Mouse (Mus musculus) yolk sac, embryonic 10.5 days (tissue): ENCODE measurements around the gene Trappc2l.
"Not testable (repeated sequence)": the region's sequence is repeated elsewhere in the genome, so short reads cannot be mapped to it uniquely, and the experiment has no call there.

Experiments used
- DNase-seq: peaks from one replicate; pipeline ENCODE4 v3.0.0-alpha.2; 2017; ENCODE audit warnings: low spot score

Trappc2l gene

GRCm38 (mm10) chr8:122625811-122626210 lies 14.4 kb downstream of the Trappc2l start:
- DNase-seq: no peak

- no peak for DNase-seq
These were observed 15.5 kb downstream of the Trappc2l start for GRCm38 (mm10) chr8:122626896-122627295.

DNA sequence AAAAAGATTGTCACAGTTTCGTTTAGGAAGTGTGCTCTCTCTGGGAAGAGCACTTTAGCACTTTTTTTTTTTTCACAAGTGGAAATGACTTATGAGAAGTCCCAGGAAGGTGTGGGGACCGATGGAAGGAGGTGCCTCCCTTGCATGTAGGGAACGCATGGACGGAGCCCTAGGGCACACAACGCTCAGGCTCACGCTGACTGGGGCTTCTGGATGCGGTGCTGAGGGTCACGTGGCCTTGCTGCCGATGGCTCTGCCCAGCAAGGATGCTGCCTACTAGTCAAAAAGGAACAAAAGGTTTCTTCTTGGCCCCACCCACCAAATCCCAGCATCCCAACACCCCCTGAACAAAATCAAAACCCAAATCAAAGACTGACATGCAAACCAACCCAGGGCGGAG lies 17.9 kb downstream of the Trappc2l start:
- DNase-seq: no peak

DNA sequence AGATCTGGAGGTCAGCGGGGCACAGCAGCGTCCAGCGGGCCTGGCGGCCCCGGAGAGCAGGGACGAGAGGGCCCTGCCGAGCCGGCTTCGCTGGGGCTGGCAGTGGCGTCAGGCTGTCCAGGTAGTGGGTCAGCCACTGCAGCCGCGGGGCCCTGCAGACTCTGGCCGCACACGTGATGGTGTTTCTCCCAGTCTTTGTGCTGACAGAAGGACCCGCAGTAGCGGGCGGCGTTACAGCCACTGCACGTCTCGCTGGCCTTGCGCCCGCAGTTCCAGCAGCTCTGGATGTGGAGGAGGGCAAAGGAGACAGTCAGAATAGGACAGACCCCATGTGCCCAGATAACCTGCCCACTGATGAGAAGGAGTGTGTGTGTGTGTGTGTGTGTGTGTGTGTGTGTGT lies 19.3 kb downstream of the Trappc2l start:
- DNase-seq: no peak

- DNase-seq: not testable (repeated sequence)
These were observed 20.7 kb downstream of the Trappc2l start for GRCm38 (mm10) chr8:122632134-122632533.

DNA sequence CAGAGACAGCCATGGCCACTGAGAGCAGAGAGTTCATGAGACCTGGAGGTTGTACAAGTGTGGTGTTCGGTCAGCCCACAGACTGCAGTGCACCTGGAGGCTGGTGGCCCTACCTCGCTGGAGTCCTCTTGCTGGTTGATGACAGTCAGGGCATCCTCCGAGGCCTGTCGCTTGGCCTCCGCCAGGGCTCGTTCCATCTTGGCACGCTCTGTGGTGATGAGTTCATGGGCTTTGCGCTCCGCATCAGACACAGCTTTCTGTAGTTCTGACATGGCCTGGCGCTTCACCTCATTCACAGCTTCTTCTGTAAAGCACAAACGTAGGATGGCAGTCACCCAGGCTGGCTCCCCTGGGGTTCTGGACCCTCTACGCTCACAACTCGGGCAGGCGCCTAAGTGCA lies 21.8 kb downstream of the Trappc2l start:
- no peak for DNase-seq

- peak; percentile 90 for DNase-seq
These were observed 24.7 kb downstream of the Trappc2l start for GRCm38 (mm10) chr8:122635878-122636802.

DNA sequence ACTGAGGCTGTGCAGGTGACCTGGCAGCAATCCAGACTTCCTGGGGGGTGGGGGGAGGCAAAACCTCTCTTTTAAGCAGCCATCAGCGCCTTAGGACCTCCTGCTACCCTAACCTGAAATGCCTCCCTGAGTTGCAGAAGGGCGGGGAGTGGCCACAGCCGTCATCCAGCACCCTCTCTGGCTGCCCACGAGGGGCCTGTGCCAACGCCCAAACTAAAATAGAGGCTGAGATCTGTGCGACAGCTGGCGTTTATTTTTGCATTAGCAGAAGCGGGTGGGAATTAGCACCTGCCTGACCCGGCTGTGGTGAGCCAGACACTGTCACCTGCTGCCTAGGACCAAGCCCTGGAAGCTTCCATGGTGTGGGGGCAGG lies 25.3 kb downstream of the Trappc2l start:
- DNase-seq: no peak

GRCm38 (mm10) chr8:122637230-122637629 lies 25.8 kb downstream of the Trappc2l start:
- DNase-seq: no peak

GRCm38 (mm10) chr8:122638601-122639000 lies 27.2 kb downstream of the Trappc2l start:
- DNase-seq: no peak

GRCm38 (mm10) chr8:122639521-122640248 lies 28.2 kb downstream of the Trappc2l start:
- DNase-seq: peak; percentile 82

GRCm38 (mm10) chr8:122640825-122641224 lies 29.4 kb downstream of the Trappc2l start:
- no peak for DNase-seq

DNA sequence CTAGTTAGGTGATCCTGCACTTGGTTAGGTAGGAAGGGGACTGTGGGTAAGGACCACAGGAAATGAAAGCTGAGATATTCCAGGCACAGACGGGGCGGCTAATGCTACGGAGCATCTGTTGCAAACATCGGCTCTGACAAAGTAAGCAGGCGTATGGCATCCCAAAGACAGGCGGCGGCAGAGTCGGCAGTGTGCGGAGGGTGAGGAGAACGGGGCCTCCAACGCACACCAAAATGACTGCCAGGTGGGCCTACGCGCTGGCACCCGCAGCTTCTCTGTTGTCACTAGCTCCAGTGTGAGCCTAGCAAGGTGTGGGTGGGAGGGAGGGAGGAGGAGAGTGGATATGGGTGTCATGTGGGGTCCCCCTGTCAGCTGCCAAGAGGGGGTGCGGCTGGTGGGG lies 30.0 kb downstream of the Trappc2l start:
- no peak for DNase-seq

GRCm38 (mm10) chr8:122642071-122642470 lies 30.6 kb downstream of the Trappc2l start:
- DNase-seq: no peak

- no peak for DNase-seq
These were observed 32.9 kb downstream of the Trappc2l start for GRCm38 (mm10) chr8:122644175-122644954.

- no peak for DNase-seq
These were observed 34.9 kb downstream of the Trappc2l start for GRCm38 (mm10) chr8:122646337-122646736.

DNA sequence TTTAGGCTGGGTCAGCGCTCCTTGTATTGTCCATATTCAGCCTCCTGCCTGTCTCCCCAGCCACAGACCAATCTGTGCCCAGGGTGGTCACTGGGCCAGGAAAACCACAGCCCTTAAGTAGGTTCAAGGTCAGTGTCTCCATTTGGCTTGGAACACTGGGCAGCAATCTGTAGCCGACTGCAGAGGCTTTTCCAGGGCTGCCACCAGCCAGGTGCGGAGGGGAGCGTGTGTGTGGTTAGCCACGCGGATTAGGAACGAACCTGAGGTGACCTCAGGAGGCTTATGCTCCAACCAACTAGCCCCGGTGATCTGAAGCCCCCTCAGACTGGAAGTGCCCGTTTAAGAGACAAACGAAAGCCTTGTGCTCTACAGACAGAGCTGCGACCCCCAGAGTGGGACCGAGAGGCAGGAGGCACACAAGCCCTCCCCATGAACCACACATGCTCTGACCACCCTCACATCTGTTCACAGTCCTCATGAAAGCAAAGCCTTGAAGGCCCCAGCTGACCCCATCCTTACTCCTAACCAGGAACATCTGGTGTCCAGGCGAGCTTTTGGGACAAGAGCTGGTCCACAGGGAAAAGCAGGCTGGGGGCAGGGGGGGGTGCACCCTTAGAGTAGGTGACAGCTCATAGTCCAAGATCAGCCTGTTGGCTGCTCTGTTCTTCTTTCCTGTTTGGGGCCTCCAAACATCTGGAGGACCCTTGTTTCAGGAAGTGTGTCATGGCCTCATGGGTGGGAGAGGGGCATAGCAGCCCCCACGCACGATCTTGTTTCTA lies 36.9 kb downstream of the Trappc2l start:
- no peak for DNase-seq

DNA sequence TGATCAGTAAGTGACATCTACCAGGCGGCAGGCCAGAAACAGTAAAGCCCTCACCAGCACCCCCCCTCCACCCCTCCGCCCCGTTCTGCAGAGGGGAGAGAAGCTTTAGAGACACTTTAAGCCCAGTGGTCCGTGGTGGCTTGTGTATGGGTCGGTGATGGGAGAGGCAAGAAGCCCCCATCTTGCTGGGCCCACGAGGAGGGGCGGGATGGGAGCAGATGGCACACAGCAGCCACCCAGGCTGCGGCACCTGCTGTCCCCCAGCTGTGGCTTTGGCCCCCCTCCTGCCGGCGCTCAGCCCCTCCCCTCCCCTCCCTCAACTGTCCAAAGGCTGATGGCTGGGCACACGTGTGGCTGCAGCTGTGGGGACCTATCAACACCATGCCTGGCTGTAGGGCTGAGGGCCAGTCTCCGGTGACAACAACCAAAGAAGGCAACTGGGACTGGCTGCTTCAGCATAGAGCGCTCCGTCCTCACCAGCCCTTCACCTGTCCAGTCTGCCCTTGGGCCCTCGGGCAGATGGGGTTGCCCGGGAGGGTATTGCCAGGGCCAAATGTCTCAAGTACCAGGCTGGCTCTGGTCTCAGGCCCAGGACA lies 40.0 kb downstream of the Trappc2l start:
- DNase-seq: no peak

DNA sequence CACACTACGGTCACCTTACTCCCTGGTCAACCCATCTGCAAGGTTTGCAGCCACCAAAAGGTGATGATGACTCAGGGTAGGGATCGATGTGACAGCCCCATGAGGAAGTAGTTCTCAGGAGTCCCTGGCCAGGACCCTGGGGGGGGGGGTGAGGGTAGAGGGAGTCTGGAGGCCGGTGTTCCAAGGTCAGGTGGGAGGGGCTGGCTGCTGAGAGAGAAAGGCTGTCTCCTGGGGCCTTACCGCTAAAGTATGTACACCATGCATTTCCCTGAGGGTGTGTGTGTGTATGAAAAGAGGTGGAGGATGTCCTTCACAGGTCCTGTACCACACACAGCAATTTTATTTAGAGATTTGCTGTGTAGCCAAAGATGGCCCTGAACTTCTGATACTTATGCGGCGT lies 41.2 kb downstream of the Trappc2l start:
- no peak for DNase-seq

DNA sequence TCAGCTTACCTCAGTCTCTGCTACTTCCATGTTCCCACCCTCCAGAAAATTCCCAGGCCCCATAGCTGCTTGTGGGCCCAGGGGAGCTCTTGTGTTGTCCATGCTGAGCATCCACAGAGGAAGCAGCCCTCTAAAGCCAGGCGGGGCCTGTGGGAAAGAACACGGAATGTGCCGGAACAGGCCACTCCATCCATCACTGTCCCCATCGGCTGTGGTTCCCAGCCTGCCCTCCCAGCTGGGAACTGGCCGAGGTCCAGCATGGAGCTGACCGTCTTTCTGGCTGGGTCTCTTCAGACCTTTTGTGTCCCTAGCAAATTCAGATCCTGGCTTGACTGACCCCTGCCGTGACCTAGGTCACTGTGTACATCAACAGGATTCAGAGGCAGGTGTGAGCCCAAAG lies 43.3 kb downstream of the Trappc2l start:
- DNase-seq: no peak
